Mouse (Mus musculus) olfactory bulb, adult 2 months (tissue): Measurements from ENCODE around the gene Ccl19. TPM values are rescaled to one million over a fixed set of nuclear protein-coding genes. Genes with fewer than 3 reads are reported as not detected.
"Not testable (repeated sequence)": the region's sequence is repeated elsewhere in the genome, so short reads cannot be mapped to it uniquely, and the experiment has no call there.

ENCODE experiments used
- H3K27ac ChIP-seq: fragments of 200-500 bp; 2 replicates; pipeline ENCODE4 v1.5.1; 2012; ENCODE audit warnings: low read depth, low read length; ENCODE audit not compliant: insufficient read depth
- H3K4me1 ChIP-seq: fragments of 200-500 bp; 2 replicates; pipeline ENCODE4 v1.6.1; 2012; ENCODE audit warnings: low read length; ENCODE audit not compliant: control insufficient read depth, insufficient read depth
- H3K4me3 ChIP-seq: fragments of 200-500 bp; 2 replicates; pipeline ENCODE4 v1.5.1; 2012; ENCODE audit warnings: mild to moderate bottlenecking, low read depth, low read length, moderate library complexity; ENCODE audit not compliant: insufficient read depth
- WGBS: fragments of 180-500 bp; shearing (Covaris S2); methylation state at CpG from one replicate; pipeline ENCODE4 v1.1.7; 2018; 5-methylcytosine and 5-hydroxymethylcytosine counted together
- polyA plus RNA-seq: library from polyadenylated mRNA; stranded (reverse); fragments of >200 nt; gene quantifications from 2 replicates; pipeline ENCODE4 v1.2.4, GENCODE M21; 2012; ENCODE audit warnings: low replicate concordance; ENCODE audit not compliant: missing spikeins, insufficient read depth, insufficient read length

Gene Ccl19
- polyA plus RNA-seq = not detected in 2 replicates

- H3K27ac ChIP-seq, H3K4me1 ChIP-seq, H3K4me3 ChIP-seq: not testable (repeated sequence)
- WGBS = no CpG with 5 or more reads among the region's 6 CpGs
Measured at GRCm38 (mm10) chr4:42756477-42756876, at the start of gene Ccl19. TSS of gene Ccl19 (minus strand) at chr4:42756577.

GRCm38 (mm10) chr4:42773893-42774292 is 17.5 kb upstream of the Ccl19 start, which contains the start of gene Ccl21a:
TSS of gene Ccl21a (minus strand) at chr4:42773993.
- not testable (repeated sequence) for H3K4me1 ChIP-seq, H3K27ac ChIP-seq, H3K4me3 ChIP-seq
- WGBS = no CpG with 5 or more reads among the region's 5 CpGs

- WGBS = no CpG with 5 or more reads among the region's 13 CpGs
Measured at GRCm38 (mm10) chr4:42735245-42735644, 21.1 kb downstream of the Ccl19 start, which contains the start of gene 4930578G10Rik. TSS of gene 4930578G10Rik (plus strand) at chr4:42735545.

More at GRCm38 (mm10) chr4:42735245-42735644, 21.1 kb downstream of the Ccl19 start, which contains the start of gene 4930578G10Rik:
- not testable (repeated sequence) for H3K27ac ChIP-seq, H3K4me1 ChIP-seq, H3K4me3 ChIP-seq

Other genes with a start within 250 kb of the Ccl19 start
- gene Fam205a2, start 228.4 kb downstream of the Ccl19 start, polyA plus RNA-seq = not detected in 2 replicates
- not detected in 2 replicates for gene Gm10591, start 144.4 kb downstream of the Ccl19 start, polyA plus RNA-seq
- not detected in 2 replicates for gene Gm2564, start 126.9 kb downstream of the Ccl19 start, polyA plus RNA-seq
- gene Ccl27b, start 101.3 kb downstream of the Ccl19 start, polyA plus RNA-seq = not detected in 2 replicates
- gene Il11ra2, start 94.7 kb downstream of the Ccl19 start, polyA plus RNA-seq = not detected in 2 replicates
- not detected in 2 replicates for gene 4930578G10Rik, start 21.0 kb downstream of the Ccl19 start, polyA plus RNA-seq
- gene Ccl21a, start 17.4 kb upstream of the Ccl19 start, polyA plus RNA-seq = not detected in 2 replicates
- not detected in 2 replicates for gene Fam205a1, start 97.3 kb upstream of the Ccl19 start, polyA plus RNA-seq
- not detected in 2 replicates for gene Gm12394, start 100.2 kb upstream of the Ccl19 start, polyA plus RNA-seq
- gene Fam205c, start 117.7 kb upstream of the Ccl19 start, polyA plus RNA-seq = not detected in 2 replicates
- not detected in 2 replicates for gene Phf24, start 160.1 kb upstream of the Ccl19 start, polyA plus RNA-seq
- gene Dnajb5, start 193.2 kb upstream of the Ccl19 start, polyA plus RNA-seq = 176 TPM in 1 of 2 replicates, not detected in the other
- not detected in 2 replicates for gene 1700022I11Rik, start 213.0 kb upstream of the Ccl19 start, polyA plus RNA-seq
- gene Vcp, start 243.9 kb upstream of the Ccl19 start, polyA plus RNA-seq = 261 and 1,669 TPM in 2 replicates